Mouse (Mus musculus) activated CD4-positive, CD25-positive, alpha-beta regulatory T cell (primary cell): ENCODE results near the gene Dntt. TPM values are rescaled to one million over a fixed set of nuclear protein-coding genes. Genes with fewer than 3 reads are reported as not detected.

Experiments
- polyA plus RNA-seq, 2 experiments: library from polyadenylated mRNA; unstranded; fragments of 100-300 nt; shearing (Covaris generic); gene quantifications; one replicate each; pipeline ENCODE4 v1.2.1; 2017

Gene Dntt
- polyA plus RNA-seq, result under 1 TPM; 0.63 to 0.87 TPM

GRCm38 (mm10) chr19:41029219-41029618 is at the start of gene Dntt:
Gene Dntt (plus strand): TSS chr19:41029275.

GRCm38 (mm10) chr19:40994057-40994585 is 35.0 kb upstream of the Dntt start, which contains the start of gene Blnk:
Gene Blnk (minus strand): TSS chr19:40994535.

GRCm38 (mm10) chr19:41076906-41077305 is 47.8 kb downstream of the Dntt start, which contains the start of gene Opalin:
Gene Opalin (minus strand): TSS chr19:41077113.

Other genes starting within 250 kb of the Dntt start
- gene Ccnj, start 198.0 kb upstream of the Dntt start, polyA plus RNA-seq, result 1 to 10 TPM; 2.0 to 3.3 TPM
- 10 to 100 TPM; 14.0 to 14.3 TPM for gene Zfp518a, start 134.6 kb upstream of the Dntt start, polyA plus RNA-seq
- 1 to 10 TPM in 1 of 2 experiments, under 1 TPM in 1; 0.75 to 2.3 TPM for gene Blnk, start 34.7 kb upstream of the Dntt start, polyA plus RNA-seq
- not detected for gene Opalin, start 47.8 kb downstream of the Dntt start, polyA plus RNA-seq
- under 1 TPM in 1 of 2 experiments, not detected in 1; 0.07 TPM for gene Tll2, start 177.6 kb downstream of the Dntt start, polyA plus RNA-seq
- 100 to 1,000 TPM; 275 to 287 TPM for gene Tm9sf3, start 234.7 kb downstream of the Dntt start, polyA plus RNA-seq